ENCODE assay signal across 9 mouse cellular contexts in the genomic region with DNA sequence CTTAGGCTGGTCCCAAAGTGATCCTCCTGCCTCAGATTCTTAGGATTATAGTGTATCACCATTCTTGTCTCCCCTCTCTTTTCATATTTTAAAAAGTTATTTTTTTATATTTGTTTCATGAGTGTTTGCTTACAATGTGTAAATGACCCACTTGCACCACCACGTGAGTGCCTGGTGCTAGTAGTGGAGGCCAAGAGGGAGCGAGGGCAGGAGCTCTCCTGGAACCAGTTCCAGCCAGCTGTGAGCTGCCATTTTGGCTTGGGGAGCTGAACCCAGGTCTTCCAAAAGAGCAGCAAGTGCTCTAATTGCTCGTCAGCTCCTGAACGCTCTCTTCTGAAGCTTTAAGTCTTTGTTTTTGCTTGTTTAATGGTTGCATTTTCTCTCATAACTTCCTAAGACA. TPM values are rescaled to one million over a fixed set of nuclear protein-coding genes. Genes with fewer than 3 reads are reported as not detected.
DNase-seq lines count a peak whose midpoint lies in the region; ATAC-seq and TF ChIP-seq lines count a peak whose summit lies in the region.
"Had no signal": no experiment of that assay in that cellular context is flagged by ENCODE, and none has a peak within 500 bp of the region (broad histone marks: within the 10 kb centered on the region; RNA-seq: fewer than 3 reads in every experiment).

No protein-coding gene starts in this region.

- 73% methylated on average over 4 of the region's 4 CpGs for WGBS in embryonic facial prominence, embryonic 10.5 days
- 34% methylated on average over 4 of the region's 4 CpGs for WGBS in kidney, adult 2 months

- DNase-seq in heart, adult 11 months, result peak; percentile 85
- DNase-seq in heart, adult 8-10 months (ENCODE audit: low spot score), result no peak
- DNase-seq in embryonic facial prominence, embryonic 10.5 days (ENCODE audit: low spot score), result no peak
- peak; percentile 61 for DNase-seq in kidney, adult 2 months
- DNase-seq in lung, postnatal 14 days, result peak; percentile 29
- DNase-seq in embryo, embryonic 11 days, result no peak
- no peak for DNase-seq in gastrocnemius, postnatal 14 days

- no peak for TF ChIP-seq POLR2A in kidney, adult 2 months (IDR thresholded peaks at IDR 0.05; ENCODE audit: low read depth, low read length)

- H3K36me3 ChIP-seq in embryonic facial prominence, embryonic 10.5 days (replicated peaks), result peaks cover 9% of the 10 kb centered on the region
- no peaks in the 10 kb centered on the region; the same call in 1 of the 2 replicates for H3K36me3 ChIP-seq in kidney, adult 2 months (ENCODE audit: control insufficient read depth, insufficient read depth, low read length)

- no peak for TF ChIP-seq CTCF in kidney, adult 2 months (conservative IDR thresholded peaks at IDR 0.05; ENCODE audit: insufficient read depth, insufficient read length, low read depth, low read length)

- H3K9me3 ChIP-seq in embryonic facial prominence, embryonic 10.5 days, result no peaks in the 10 kb centered on the region
- H3K9me3 ChIP-seq: limb, embryonic 15.5 days had no signal

- H3K4me1 ChIP-seq in embryonic facial prominence, embryonic 10.5 days, result peaks cover 31% of the 10 kb centered on the region
- peaks cover 15% of the 10 kb centered on the region; the same call in 1 of the 2 replicates for H3K4me1 ChIP-seq in kidney, adult 2 months (ENCODE audit: control insufficient read depth, insufficient read depth, low read length)

- no peak for ATAC-seq in granulocyte monocyte progenitor cell, adult 5-6 weeks (replicated peaks; ENCODE audit: poor library complexity, severe bottlenecking)

- no peaks in the 10 kb centered on the region for H3K27me3 ChIP-seq in embryonic facial prominence, embryonic 10.5 days (replicated peaks; ENCODE audit: low read depth, poor library complexity, severe bottlenecking)
- no peaks in the 10 kb centered on the region for H3K27me3 ChIP-seq in kidney, adult 2 months (replicated peaks; ENCODE audit: control insufficient read depth, insufficient read depth, low read length)
- H3K27me3 ChIP-seq: limb, embryonic 15.5 days had no signal

- intact Hi-C loops in gastrocnemius, postnatal 14 days (cut with DNase I; ENCODE audit: low total_unique reads), result no loop called here

- peak overlapping the region; percentile 98; the same call in 1 of the 2 replicates for H3K4me3 ChIP-seq in embryonic facial prominence, embryonic 10.5 days
- no peak overlapping the region for H3K4me3 ChIP-seq in kidney, adult 2 months (ENCODE audit: insufficient read depth, low read depth, low read length)

- no peak overlapping the region for H3K27ac ChIP-seq in embryonic facial prominence, embryonic 10.5 days (replicated peaks)
- peak overlapping the region; percentile 35; the same call in 1 of the 2 replicates for H3K27ac ChIP-seq in kidney, adult 2 months (ENCODE audit: insufficient read depth, low read depth, low read length)
- H3K27ac ChIP-seq: limb, embryonic 15.5 days had no signal

RNA-seq across cellular contexts. Expression of gene Ppm1b, which starts 3.6 kb away (rescaled TPM):
- total RNA-seq in heart, adult 8-10 months (2022), result 100 to 1,000 TPM; 114 to 144 (median 130) TPM
- 60.6 and 63.2 TPM in 2 replicates for polyA plus RNA-seq in embryonic facial prominence, embryonic 10.5 days (2016; fragmentation: Nextera tagmentation; extraction: Ambion mirVana)
- 34.2 and 46.4 TPM in 2 replicates for polyA plus RNA-seq in kidney, adult 2 months (2012; rRNA removed)
- total RNA-seq in granulocyte monocyte progenitor cell, adult 5-6 weeks (2014; fragmentation: Nextera tagmentation), result 36.9 and 39.3 TPM in 2 replicates
- 39.5 and 48.2 TPM in 2 replicates for total RNA-seq in granulocyte monocyte progenitor cell, adult 5-6 weeks (2017)
- total RNA-seq in gastrocnemius, postnatal 14 days (2021), result 100 to 1,000 TPM; 137 to 144 TPM

Comparison
In these comparisons a context has a peak if more than half of its experiments do, and no peak if none do; other contexts are left out.
1. DNase-seq: peak in heart, adult 11 months (single experiment), kidney, adult 2 months (single experiment) and lung, postnatal 14 days (single experiment); none in heart, adult 8-10 months (single experiment), embryonic facial prominence, embryonic 10.5 days (single experiment), embryo, embryonic 11 days (single experiment) and gastrocnemius, postnatal 14 days (single experiment).